Mouse (Mus musculus): ENCODE results near the gene Tmem63a. TPM values are rescaled to one million over a fixed set of nuclear protein-coding genes. Genes with fewer than 3 reads are reported as not detected.

The Tmem63a gene
- total and polyA plus RNA-seq, 2 experiments, result 9.5 to 15.8 TPM

DNA sequence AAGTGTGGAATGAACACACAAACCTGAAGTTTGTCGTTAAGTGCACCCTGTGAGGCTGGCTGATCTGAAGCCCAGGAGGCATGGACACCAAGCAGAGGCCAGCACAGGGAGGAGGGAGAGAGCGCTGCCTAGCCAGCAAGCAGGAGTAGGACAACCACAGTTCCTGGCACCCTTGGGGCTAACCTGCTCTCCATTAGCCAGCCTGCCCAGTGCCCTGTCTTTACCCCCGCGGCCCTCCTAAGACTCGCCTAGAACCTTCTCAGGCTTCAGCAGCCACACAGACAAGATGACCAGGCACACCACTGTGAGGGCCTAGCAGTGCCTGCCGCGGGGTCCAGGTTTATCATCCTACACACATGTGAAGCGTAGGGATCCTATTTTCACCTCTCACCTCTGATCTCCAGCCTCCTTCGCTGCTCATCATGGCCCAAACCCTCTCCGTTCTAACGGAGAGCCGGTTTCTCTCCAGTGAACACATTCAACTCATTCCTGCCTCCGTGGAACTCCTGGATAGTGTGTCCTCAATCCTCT lies 75.8 kb downstream of the Tmem63a start:
- no peak for DNase-seq (ENCODE audit: extremely low read depth, low read depth, low spot score)
- H3K36me3 ChIP-seq (ENCODE audit: control insufficient read depth, insufficient read depth, low read length), result peaks cover 5% of the 10 kb centered on the region; the same call in 1 of the 2 replicates
- peak overlapping the region; percentile 66 for H3K27ac ChIP-seq (replicated peaks; ENCODE audit: insufficient read depth, low read depth, low read length)
- peak overlapping the region; percentile 6; the same call in 1 of the 2 replicates for H3K9ac ChIP-seq (ENCODE audit: low read depth, low read length)
- no peaks in the 10 kb centered on the region for H3K79me2 ChIP-seq (ENCODE audit: control insufficient read depth, insufficient read depth, low read length)
- no peaks in the 10 kb centered on the region for H3K27me3 ChIP-seq (ENCODE audit: control insufficient read depth, insufficient read depth, low read length)
- no peak overlapping the region for H3K4me3 ChIP-seq (ENCODE audit: insufficient read depth, low read depth, low read length)
- 72% methylated on average over 13 of the region's 13 CpGs for WGBS
- peaks cover 50% of the 10 kb centered on the region for H3K4me1 ChIP-seq (ENCODE audit: control insufficient read depth, insufficient read depth, low read length)
- TF ChIP-seq POLR2A (IDR thresholded peaks at IDR 0.05; ENCODE audit: extremely low read depth, insufficient read depth, low read length) (no peak), CTCF (IDR thresholded peaks at IDR 0.05; ENCODE audit: low read depth, low read length) (no peak)

DNA sequence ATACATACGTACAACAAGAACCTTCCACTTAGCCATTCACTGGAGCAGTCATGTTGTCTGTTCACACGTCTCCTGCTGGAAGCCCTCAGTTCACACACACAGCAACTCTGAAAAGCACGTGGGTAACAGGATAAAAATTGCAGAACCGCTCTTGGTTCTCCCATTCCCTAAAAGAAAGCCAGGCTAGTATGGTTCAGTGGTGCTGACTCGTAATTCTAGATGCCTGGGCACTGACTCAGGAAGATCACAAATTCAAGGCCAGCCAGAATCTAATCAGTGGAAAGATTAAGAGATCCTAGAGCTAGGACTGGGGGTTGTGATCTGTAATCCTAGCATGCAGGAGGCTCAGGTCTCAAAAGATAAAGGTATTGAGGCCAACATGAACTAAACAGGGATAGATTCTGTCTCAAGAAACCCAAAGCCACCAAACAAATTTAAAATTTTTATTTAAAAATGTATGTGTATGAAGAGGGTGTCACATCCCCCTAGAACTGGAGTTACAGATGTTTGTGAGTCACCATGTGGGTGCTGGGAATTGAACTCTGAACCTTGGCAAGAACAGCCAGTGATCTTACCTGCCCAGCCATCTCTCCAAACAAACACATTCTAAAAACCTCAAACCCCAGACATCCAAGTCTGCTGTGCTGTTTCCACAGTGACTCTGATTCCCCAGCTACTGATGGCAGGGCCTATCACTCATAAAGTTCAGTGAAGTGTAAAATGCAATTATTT lies 78.8 kb downstream of the Tmem63a start, which contains the start of gene Ephx1:
Gene Ephx1, minus strand, starts transcription at position 149 of the 732 bp plus-strand sequence.
- TF ChIP-seq POLR2A (IDR thresholded peaks at IDR 0.05; ENCODE audit: extremely low read depth, insufficient read depth, low read length), result no peak
- TF ChIP-seq CTCF (IDR thresholded peaks at IDR 0.05; ENCODE audit: low read depth, low read length), result no peak
- Histone ChIP-seq H3K79me2 (ENCODE audit: control insufficient read depth, insufficient read depth, low read length) (no peaks in the 10 kb centered on the region), H3K4me1 (ENCODE audit: control insufficient read depth, insufficient read depth, low read length) (peaks cover 26% of the 10 kb centered on the region), H3K27ac (replicated peaks; ENCODE audit: insufficient read depth, low read depth, low read length) (peak within 1 kb of the TSS; percentile 87), H3K4me3 (ENCODE audit: insufficient read depth, low read depth, low read length) (no peak within 1 kb of the TSS), H3K27me3 (ENCODE audit: control insufficient read depth, insufficient read depth, low read length) (no peaks in the 10 kb centered on the region; the same call in 1 of the 2 replicates), H3K36me3 (ENCODE audit: control insufficient read depth, insufficient read depth, low read length) (no peaks in the 10 kb centered on the region), H3K9ac (ENCODE audit: low read depth, low read length) (no peak within 1 kb of the TSS)
- peak; percentile 92 for DNase-seq (ENCODE audit: extremely low read depth, low read depth, low spot score)
- WGBS, result 24% methylated on average over 5 of the region's 5 CpGs

DNA sequence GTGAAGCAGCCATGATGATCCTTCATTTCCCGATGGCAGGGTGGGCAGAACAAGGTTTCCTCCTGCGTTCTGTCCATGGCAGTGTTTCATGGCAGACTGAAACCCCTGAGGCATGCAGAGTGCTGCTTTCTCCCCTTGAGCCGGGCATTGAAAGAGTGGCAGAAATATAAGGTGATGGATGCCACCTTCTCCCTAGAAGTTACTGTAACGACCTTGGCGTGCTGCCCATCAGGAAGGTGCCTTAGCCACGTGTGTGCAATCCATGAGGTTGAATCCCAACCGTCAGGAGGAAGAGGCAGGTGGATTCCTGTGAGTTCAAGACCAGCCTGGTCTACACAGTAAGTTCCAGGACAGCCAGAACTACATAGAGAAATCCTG lies 79.3 kb downstream of the Tmem63a start:
- Histone ChIP-seq H3K9ac (ENCODE audit: low read depth, low read length) (no peak overlapping the region), H3K36me3 (ENCODE audit: control insufficient read depth, insufficient read depth, low read length) (no peaks in the 10 kb centered on the region), H3K27me3 (ENCODE audit: control insufficient read depth, insufficient read depth, low read length) (no peaks in the 10 kb centered on the region; the same call in 1 of the 2 replicates), H3K4me3 (ENCODE audit: insufficient read depth, low read depth, low read length) (no peak overlapping the region), H3K27ac (replicated peaks; ENCODE audit: insufficient read depth, low read depth, low read length) (peak overlapping the region; percentile 30), H3K4me1 (ENCODE audit: control insufficient read depth, insufficient read depth, low read length) (peaks cover 23% of the 10 kb centered on the region), H3K79me2 (ENCODE audit: control insufficient read depth, insufficient read depth, low read length) (no peaks in the 10 kb centered on the region)
- 49% methylated on average over 7 of the region's 7 CpGs for whole genome bisulfite sequencing
- no peak for TF ChIP-seq POLR2A (IDR thresholded peaks at IDR 0.05; ENCODE audit: extremely low read depth, insufficient read depth, low read length)
- no peak for TF ChIP-seq CTCF (IDR thresholded peaks at IDR 0.05; ENCODE audit: low read depth, low read length)
- DNase-seq (ENCODE audit: extremely low read depth, low read depth, low spot score), result no peak

DNA sequence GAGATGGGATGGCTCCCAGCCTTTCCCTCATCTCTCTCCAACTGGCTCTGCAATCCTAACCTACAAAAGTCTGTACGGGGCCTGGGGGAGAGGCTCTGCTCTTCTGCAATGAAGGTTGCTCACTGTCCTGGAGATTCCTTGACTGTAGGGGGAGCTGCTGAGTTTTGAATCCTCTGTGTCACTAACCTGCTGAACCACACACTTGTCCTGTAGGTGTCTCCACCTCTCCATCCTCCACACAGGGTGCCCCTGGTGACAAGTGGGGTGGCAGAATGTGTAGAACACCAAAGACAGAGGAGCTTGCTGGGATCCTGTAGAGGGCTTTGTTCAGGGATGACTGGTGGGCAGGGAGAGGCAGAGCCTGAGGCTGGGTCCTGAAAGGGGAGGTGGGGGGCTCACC lies 80.1 kb downstream of the Tmem63a start:
- Histone ChIP-seq H3K36me3 (ENCODE audit: control insufficient read depth, insufficient read depth, low read length) (no peaks in the 10 kb centered on the region), H3K27ac (replicated peaks; ENCODE audit: insufficient read depth, low read depth, low read length) (no peak overlapping the region), H3K9ac (ENCODE audit: low read depth, low read length) (no peak overlapping the region), H3K4me3 (ENCODE audit: insufficient read depth, low read depth, low read length) (no peak overlapping the region), H3K4me1 (ENCODE audit: control insufficient read depth, insufficient read depth, low read length) (peaks cover 23% of the 10 kb centered on the region), H3K27me3 (ENCODE audit: control insufficient read depth, insufficient read depth, low read length) (no peaks in the 10 kb centered on the region; the same call in 1 of the 2 replicates), H3K79me2 (ENCODE audit: control insufficient read depth, insufficient read depth, low read length) (no peaks in the 10 kb centered on the region)
- TF ChIP-seq POLR2A (IDR thresholded peaks at IDR 0.05; ENCODE audit: extremely low read depth, insufficient read depth, low read length) (no peak), CTCF (IDR thresholded peaks at IDR 0.05; ENCODE audit: low read depth, low read length) (peak; percentile 86)
- DNase-seq (ENCODE audit: extremely low read depth, low read depth, low spot score), result peak; percentile 80
- WGBS, result 0% methylated on average over 1 of the region's 1 CpGs

Other genes starting within 250 kb of the Tmem63a start
- not detected in 2 replicates for gene Mixl1, start 245.3 kb upstream of the Tmem63a start, total RNA-seq (2014; rRNA removed)
- not detected in 2 replicates for gene Mixl1, start 245.3 kb upstream of the Tmem63a start, polyA plus RNA-seq (2012; rRNA removed)
- gene Acbd3, start 216.3 kb upstream of the Tmem63a start, total RNA-seq (2014; rRNA removed), result 13.1 and 13.7 TPM in 2 replicates
- gene Acbd3, start 216.3 kb upstream of the Tmem63a start, polyA plus RNA-seq (2012; rRNA removed), result 5.7 and 6.3 TPM in 2 replicates
- gene H3f3a, start 128.4 kb upstream of the Tmem63a start, total RNA-seq (2014; rRNA removed), result 264 and 310 TPM in 2 replicates
- gene H3f3a, start 128.4 kb upstream of the Tmem63a start, polyA plus RNA-seq (2012; rRNA removed), result 147 and 153 TPM in 2 replicates
- gene Sde2, start 91.2 kb upstream of the Tmem63a start, total RNA-seq (2014; rRNA removed), result 5.8 and 6.4 TPM in 2 replicates
- 3.8 and 5.0 TPM in 2 replicates for gene Sde2, start 91.2 kb upstream of the Tmem63a start, polyA plus RNA-seq (2012; rRNA removed)
- not detected in 2 replicates for gene Lefty2, start 49.2 kb upstream of the Tmem63a start, total RNA-seq (2014; rRNA removed)
- not detected in 2 replicates for gene Lefty2, start 49.2 kb upstream of the Tmem63a start, polyA plus RNA-seq (2012; rRNA removed)
- 5.7 and 6.4 TPM in 2 replicates for gene Pycr2, start 38.1 kb upstream of the Tmem63a start, total RNA-seq (2014; rRNA removed)
- 7.8 and 8.5 TPM in 2 replicates for gene Pycr2, start 38.1 kb upstream of the Tmem63a start, polyA plus RNA-seq (2012; rRNA removed)
- gene Lefty1, start 7.3 kb upstream of the Tmem63a start, total RNA-seq (2014; rRNA removed), result 1.8 and 1.9 TPM in 2 replicates
- 1.4 TPM in 2 replicates for gene Lefty1, start 7.3 kb upstream of the Tmem63a start, polyA plus RNA-seq (2012; rRNA removed)
- gene Ephx1, start 78.6 kb downstream of the Tmem63a start, total RNA-seq (2014; rRNA removed), result 220 and 428 TPM in 2 replicates
- 287 and 304 TPM in 2 replicates for gene Ephx1, start 78.6 kb downstream of the Tmem63a start, polyA plus RNA-seq (2012; rRNA removed)
- gene 9130409I23Rik, start 108.9 kb downstream of the Tmem63a start, total RNA-seq (2014; rRNA removed), result 11.2 and 23.4 TPM in 2 replicates
- gene 9130409I23Rik, start 108.9 kb downstream of the Tmem63a start, polyA plus RNA-seq (2012; rRNA removed), result 3.8 and 4.2 TPM in 2 replicates
- 5.3 and 7.5 TPM in 2 replicates for gene Nvl, start 201.9 kb downstream of the Tmem63a start, total RNA-seq (2014; rRNA removed)
- 2.5 and 5.0 TPM in 2 replicates for gene Nvl, start 201.9 kb downstream of the Tmem63a start, polyA plus RNA-seq (2012; rRNA removed)
- 6.9 and 9.8 TPM in 2 replicates for gene Cnih4, start 202.3 kb downstream of the Tmem63a start, total RNA-seq (2014; rRNA removed)
- 4.2 and 6.8 TPM in 2 replicates for gene Cnih4, start 202.3 kb downstream of the Tmem63a start, polyA plus RNA-seq (2012; rRNA removed)